Mouse (Mus musculus) brain, embryonic 18.5 days (tissue): ENCODE measurements around the gene Kazn.

ENCODE experiments used
- DNase-seq: peaks from one replicate; pipeline ENCODE4 v3.0.0-alpha.2; 2012; ENCODE audit warnings: low read depth, low spot score

Gene Kazn

GRCm38 (mm10) chr4:142077572-142078271, 161.5 kb downstream of the Kazn start:
- no peak for DNase-seq

GRCm38 (mm10) chr4:142076883-142077282, 162.3 kb downstream of the Kazn start:
- DNase-seq, result no peak

- no peak for DNase-seq
These were observed 163.3 kb downstream of the Kazn start for GRCm38 (mm10) chr4:142075931-142076330.

GRCm38 (mm10) chr4:142074060-142074732, 165.0 kb downstream of the Kazn start:
- DNase-seq, result no peak

GRCm38 (mm10) chr4:142071243-142071991, 167.8 kb downstream of the Kazn start:
- DNase-seq, result no peak

- no peak for DNase-seq
These were observed 168.4 kb downstream of the Kazn start for GRCm38 (mm10) chr4:142070840-142071239.

- no peak for DNase-seq
These were observed 170.0 kb downstream of the Kazn start for GRCm38 (mm10) chr4:142068899-142069812.

GRCm38 (mm10) chr4:142066576-142066975, 172.6 kb downstream of the Kazn start:
- DNase-seq, result no peak

- no peak for DNase-seq
These were observed 173.4 kb downstream of the Kazn start for GRCm38 (mm10) chr4:142065835-142066234.

GRCm38 (mm10) chr4:142065270-142065669, 173.9 kb downstream of the Kazn start:
- no peak for DNase-seq

GRCm38 (mm10) chr4:142064582-142065228, 174.5 kb downstream of the Kazn start:
- DNase-seq, result no peak

- DNase-seq, result no peak
These were observed 176.1 kb downstream of the Kazn start for GRCm38 (mm10) chr4:142063057-142063534.

- DNase-seq, result no peak
These were observed 177.5 kb downstream of the Kazn start for GRCm38 (mm10) chr4:142061485-142062240.

- no peak for DNase-seq
These were observed 178.5 kb downstream of the Kazn start for GRCm38 (mm10) chr4:142060455-142061378.

GRCm38 (mm10) chr4:142059841-142060193, 179.4 kb downstream of the Kazn start:
- DNase-seq, result no peak

GRCm38 (mm10) chr4:142059113-142059840, 179.9 kb downstream of the Kazn start:
- no peak for DNase-seq

- DNase-seq, result no peak
These were observed 181.5 kb downstream of the Kazn start for GRCm38 (mm10) chr4:142057529-142058216.

- DNase-seq, result no peak
These were observed 183.6 kb downstream of the Kazn start for GRCm38 (mm10) chr4:142055600-142055999.
